Mouse (Mus musculus): ENCODE results near the gene Mrpl12. TPM values are rescaled to one million over a fixed set of nuclear protein-coding genes. Genes with fewer than 3 reads are reported as not detected.

Mrpl12 gene
- polyA plus RNA-seq (2016; fragmentation: Nextera tagmentation; extraction: Ambion mirVana) = 171 and 186 TPM in 2 replicates

GRCm38 (mm10) chr11:120484265-120484981 is at the start of gene Mrpl12:
Mrpl12 (plus strand) TSS chr11:120484613.
- Histone ChIP-seq H3K9me3 (no peaks in the 10 kb centered on the region), H3K36me3 (peaks cover 83% of the 10 kb centered on the region), H3K27ac (peak within 1 kb of the TSS; percentile 97), H3K27me3 (ENCODE audit: insufficient read depth, poor library complexity, severe bottlenecking) (no peaks in the 10 kb centered on the region), H3K4me3 (peak within 1 kb of the TSS; percentile 99), H3K4me1 (replicated peaks) (peaks cover 29% of the 10 kb centered on the region)
- DNase-seq (ENCODE audit: low spot score) = peak; percentile 92
- WGBS = under 1% methylated on average over 60 of the region's 60 CpGs

- WGBS = under 1% methylated on average over 77 of the region's 77 CpGs
These were observed 47.1 kb upstream of the Mrpl12 start, which contains the start of gene Nploc4 for GRCm38 (mm10) chr11:120437152-120437856. Nploc4 (minus strand) TSS chr11:120437708.

GRCm38 (mm10) chr11:120437857-120438385 is 46.5 kb upstream of the Mrpl12 start:
- H3K4me3 ChIP-seq = peak overlapping the region; percentile 99
- H3K27me3 ChIP-seq (ENCODE audit: insufficient read depth, poor library complexity, severe bottlenecking) = no peaks in the 10 kb centered on the region
- WGBS = 32% methylated on average over 12 of the region's 12 CpGs
- peaks cover 25% of the 10 kb centered on the region for H3K36me3 ChIP-seq
- H3K9me3 ChIP-seq = no peaks in the 10 kb centered on the region
- H3K4me1 ChIP-seq (replicated peaks) = peaks cover 13% of the 10 kb centered on the region
- DNase-seq (ENCODE audit: low spot score) = no peak
- H3K27ac ChIP-seq = peak overlapping the region; percentile 98

More at GRCm38 (mm10) chr11:120437152-120437856, 47.1 kb upstream of the Mrpl12 start, which contains the start of gene Nploc4:
- Histone ChIP-seq H3K27me3 (ENCODE audit: insufficient read depth, poor library complexity, severe bottlenecking) (no peaks in the 10 kb centered on the region), H3K9me3 (no peaks in the 10 kb centered on the region), H3K36me3 (peaks cover 31% of the 10 kb centered on the region), H3K27ac (peak within 1 kb of the TSS; percentile 98), H3K4me1 (replicated peaks) (peaks cover 13% of the 10 kb centered on the region), H3K4me3 (peak within 1 kb of the TSS; percentile 99)
- DNase-seq (ENCODE audit: low spot score) = peak; percentile 95

- no peak for DNase-seq (ENCODE audit: low spot score)
- 90% methylated on average over 3 of the region's 3 CpGs for WGBS
- Histone ChIP-seq H3K27ac (no peak within 1 kb of the TSS), H3K27me3 (ENCODE audit: insufficient read depth, poor library complexity, severe bottlenecking) (no peaks in the 10 kb centered on the region), H3K4me1 (replicated peaks) (no peaks in the 10 kb centered on the region; the same call in 1 of the 2 replicates), H3K9me3 (no peaks in the 10 kb centered on the region), H3K36me3 (no peaks in the 10 kb centered on the region), H3K4me3 (no peak within 1 kb of the TSS)
These were observed 42.1 kb upstream of the Mrpl12 start, which contains the start of gene Tspan10 for GRCm38 (mm10) chr11:120442344-120442743. Tspan10 (plus strand) TSS chr11:120442644.

GRCm38 (mm10) chr11:120442765-120443280 is 41.6 kb upstream of the Mrpl12 start:
- H3K27ac ChIP-seq = no peak overlapping the region
- H3K4me3 ChIP-seq = no peak overlapping the region
- no peaks in the 10 kb centered on the region for H3K36me3 ChIP-seq
- DNase-seq (ENCODE audit: low spot score) = no peak
- H3K9me3 ChIP-seq = no peaks in the 10 kb centered on the region
- WGBS = 89% methylated on average over 3 of the region's 3 CpGs
- H3K27me3 ChIP-seq (ENCODE audit: insufficient read depth, poor library complexity, severe bottlenecking) = no peaks in the 10 kb centered on the region
- peaks cover 2% of the 10 kb centered on the region; the same call in 1 of the 2 replicates for H3K4me1 ChIP-seq (replicated peaks)

GRCm38 (mm10) chr11:120444106-120444505 is 40.3 kb upstream of the Mrpl12 start:
- DNase-seq (ENCODE audit: low spot score) = no peak
- WGBS = 75% methylated on average over 6 of the region's 6 CpGs
- Histone ChIP-seq H3K27ac (no peak overlapping the region), H3K4me3 (no peak overlapping the region), H3K4me1 (replicated peaks) (peaks cover 11% of the 10 kb centered on the region; the same call in 1 of the 2 replicates), H3K27me3 (ENCODE audit: insufficient read depth, poor library complexity, severe bottlenecking) (no peaks in the 10 kb centered on the region), H3K36me3 (no peaks in the 10 kb centered on the region), H3K9me3 (no peaks in the 10 kb centered on the region)

GRCm38 (mm10) chr11:120445475-120445874 is 38.9 kb upstream of the Mrpl12 start:
- no peak for DNase-seq (ENCODE audit: low spot score)
- WGBS = 82% methylated on average over 3 of the region's 3 CpGs
- Histone ChIP-seq H3K4me1 (replicated peaks) (peaks cover 11% of the 10 kb centered on the region; the same call in 1 of the 2 replicates), H3K4me3 (no peak overlapping the region), H3K36me3 (no peaks in the 10 kb centered on the region), H3K27me3 (ENCODE audit: insufficient read depth, poor library complexity, severe bottlenecking) (no peaks in the 10 kb centered on the region), H3K27ac (no peak overlapping the region), H3K9me3 (no peaks in the 10 kb centered on the region)

- H3K27me3 ChIP-seq (ENCODE audit: insufficient read depth, poor library complexity, severe bottlenecking) = no peaks in the 10 kb centered on the region
- DNase-seq (ENCODE audit: low spot score) = no peak
- 79% methylated on average over 7 of the region's 7 CpGs for WGBS
- H3K4me3 ChIP-seq = no peak overlapping the region
- no peak overlapping the region for H3K27ac ChIP-seq
- peaks cover 11% of the 10 kb centered on the region for H3K4me1 ChIP-seq (replicated peaks)
- H3K36me3 ChIP-seq = no peaks in the 10 kb centered on the region
- H3K9me3 ChIP-seq = no peaks in the 10 kb centered on the region
These were observed 37.2 kb upstream of the Mrpl12 start for GRCm38 (mm10) chr11:120447179-120447578.

- no peaks in the 10 kb centered on the region for H3K27me3 ChIP-seq (ENCODE audit: insufficient read depth, poor library complexity, severe bottlenecking)
- H3K4me1 ChIP-seq (replicated peaks) = peaks cover 18% of the 10 kb centered on the region
- H3K9me3 ChIP-seq = no peaks in the 10 kb centered on the region
- H3K4me3 ChIP-seq = no peak overlapping the region
- no peak overlapping the region for H3K27ac ChIP-seq
- no peak for DNase-seq (ENCODE audit: low spot score)
- H3K36me3 ChIP-seq = peaks cover 10% of the 10 kb centered on the region; the same call in 1 of the 2 replicates
- 68% methylated on average over 3 of the region's 3 CpGs for WGBS
These were observed 32.2 kb upstream of the Mrpl12 start for GRCm38 (mm10) chr11:120452246-120452645.

- WGBS = 89% methylated on average over 4 of the region's 4 CpGs
- Histone ChIP-seq H3K27ac (no peak within 1 kb of the TSS), H3K4me1 (replicated peaks) (peaks cover 22% of the 10 kb centered on the region), H3K36me3 (peaks cover 10% of the 10 kb centered on the region; the same call in 1 of the 2 replicates), H3K9me3 (no peaks in the 10 kb centered on the region), H3K27me3 (ENCODE audit: insufficient read depth, poor library complexity, severe bottlenecking) (no peaks in the 10 kb centered on the region), H3K4me3 (no peak within 1 kb of the TSS)
- DNase-seq (ENCODE audit: low spot score) = no peak
These were observed 31.1 kb upstream of the Mrpl12 start, which contains the start of gene Pde6g for GRCm38 (mm10) chr11:120453306-120453705. Pde6g (minus strand) TSS chr11:120453500.

- Histone ChIP-seq H3K9me3 (no peaks in the 10 kb centered on the region), H3K27me3 (ENCODE audit: insufficient read depth, poor library complexity, severe bottlenecking) (no peaks in the 10 kb centered on the region), H3K4me3 (no peak overlapping the region), H3K27ac (no peak overlapping the region), H3K4me1 (replicated peaks) (peaks cover 29% of the 10 kb centered on the region), H3K36me3 (peaks cover 19% of the 10 kb centered on the region)
- no peak for DNase-seq (ENCODE audit: low spot score)
- 90% methylated on average over 4 of the region's 4 CpGs for whole genome bisulfite sequencing
These were observed 29.4 kb upstream of the Mrpl12 start for GRCm38 (mm10) chr11:120454965-120455364.

GRCm38 (mm10) chr11:120455413-120455812 is 29.0 kb upstream of the Mrpl12 start:
- H3K27me3 ChIP-seq (ENCODE audit: insufficient read depth, poor library complexity, severe bottlenecking) = no peaks in the 10 kb centered on the region
- no peak overlapping the region for H3K27ac ChIP-seq
- 94% methylated on average over 7 of the region's 7 CpGs for WGBS
- no peaks in the 10 kb centered on the region for H3K9me3 ChIP-seq
- no peak overlapping the region for H3K4me3 ChIP-seq
- peaks cover 23% of the 10 kb centered on the region for H3K36me3 ChIP-seq
- peaks cover 29% of the 10 kb centered on the region for H3K4me1 ChIP-seq (replicated peaks)
- DNase-seq (ENCODE audit: low spot score) = no peak
